Mouse (Mus musculus): Measurements from ENCODE around the gene Smurf1. TPM values are rescaled to one million over a fixed set of nuclear protein-coding genes. Genes with fewer than 3 reads are reported as not detected.

The Smurf1 gene
- polyA plus RNA-seq (2012; rRNA removed), result 20.6 and 23.6 TPM in 2 replicates

DNA sequence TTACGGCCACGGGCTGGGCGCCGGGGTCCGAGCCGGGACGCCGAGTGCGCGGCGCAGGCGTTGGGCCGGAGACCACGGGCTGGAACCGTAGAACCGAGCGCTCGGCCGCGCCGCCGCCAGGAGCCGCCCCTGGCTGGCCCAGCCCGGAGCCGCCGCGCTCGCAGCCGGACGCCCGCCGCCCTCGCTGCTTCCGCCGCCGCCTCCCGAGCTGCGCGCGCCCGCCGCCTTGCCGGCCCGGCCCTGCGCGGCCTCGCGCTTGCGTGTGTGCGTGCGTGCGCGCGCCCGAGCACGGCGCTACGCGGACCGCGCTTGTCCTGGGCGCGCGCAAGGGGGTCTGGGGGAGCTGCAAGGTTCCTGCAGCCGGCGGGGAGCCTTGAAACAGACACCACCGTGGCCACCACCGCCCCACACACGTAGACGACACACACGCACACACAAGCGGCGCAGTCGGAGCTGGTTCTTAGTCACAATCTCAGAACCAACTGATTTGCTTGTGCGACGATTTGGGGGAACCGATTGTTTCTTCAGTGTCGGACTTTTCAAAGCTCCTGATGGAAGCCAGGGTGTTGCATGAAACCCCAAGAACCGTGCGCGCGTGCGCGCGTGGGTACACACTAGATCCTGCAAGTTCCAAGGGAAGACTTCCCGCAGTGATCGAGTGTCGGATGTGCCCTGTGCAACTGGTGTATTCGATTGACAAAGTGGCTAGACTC is at the start of gene Smurf1:
TSS of gene Smurf1 (minus strand) at position 209 of the 713 bp plus-strand sequence.

Other genes starting within 250 kb of the Smurf1 start
- 1.9 and 2.0 TPM in 2 replicates for gene Tmem130, start 204.0 kb downstream of the Smurf1 start, polyA plus RNA-seq (2012; rRNA removed)
- gene Trrap, start 198.1 kb downstream of the Smurf1 start, polyA plus RNA-seq (2012; rRNA removed), result 65.1 and 71.2 TPM in 2 replicates
- gene Gm4871, start 66.9 kb upstream of the Smurf1 start, polyA plus RNA-seq (2012; rRNA removed), result not detected in 2 replicates
- not detected in 2 replicates for gene 1700018F24Rik, start 77.1 kb upstream of the Smurf1 start, polyA plus RNA-seq (2012; rRNA removed)
- 97.8 and 103 TPM in 2 replicates for gene Arpc1a, start 118.0 kb upstream of the Smurf1 start, polyA plus RNA-seq (2012; rRNA removed)
- not detected in 2 replicates for gene Kpna7, start 118.2 kb upstream of the Smurf1 start, polyA plus RNA-seq (2012; rRNA removed)
- gene Arpc1b, start 148.4 kb upstream of the Smurf1 start, polyA plus RNA-seq (2012; rRNA removed), result 959 and 1,102 TPM in 2 replicates
- 19.0 and 22.0 TPM in 2 replicates for gene Pdap1, start 174.4 kb upstream of the Smurf1 start, polyA plus RNA-seq (2012; rRNA removed)
- 35.8 and 40.5 TPM in 2 replicates for gene Bud31, start 174.5 kb upstream of the Smurf1 start, polyA plus RNA-seq (2012; rRNA removed)
- 11.1 and 13.6 TPM in 2 replicates for gene Ptcd1, start 201.3 kb upstream of the Smurf1 start, polyA plus RNA-seq (2012; rRNA removed)
- gene Cpsf4, start 201.4 kb upstream of the Smurf1 start, polyA plus RNA-seq (2012; rRNA removed), result 24.1 and 24.8 TPM in 2 replicates
- gene Atp5j2, start 226.2 kb upstream of the Smurf1 start, polyA plus RNA-seq (2012; rRNA removed), result 162 and 166 TPM in 2 replicates
- gene Zkscan14, start 236.0 kb upstream of the Smurf1 start, polyA plus RNA-seq (2012; rRNA removed), result 2.6 and 2.8 TPM in 2 replicates
- gene Zkscan5, start 238.7 kb upstream of the Smurf1 start, polyA plus RNA-seq (2012; rRNA removed), result 3.8 and 4.0 TPM in 2 replicates

Data from colon, adult 2 months (tissue).